Mouse (Mus musculus) layer of hippocampus, postnatal 25 days (tissue): ENCODE data around the gene Galntl6. TPM values are rescaled to one million over a fixed set of nuclear protein-coding genes. Genes with fewer than 3 reads are reported as not detected.

Experiments used
- DNase-seq, 2 experiments: peaks; one replicate each; pipeline ENCODE4 v3.0.0; 2022; ENCODE audit warnings: mixed read lengths in 2 of 2, low spot score in 1 of 2; ENCODE audit errors: extremely low spot score in 1 of 2
- total RNA-seq, 2 experiments: library from RNA; stranded (reverse); gene quantifications; 2 replicates each; pipeline ENCODE4 v1.2.3; 2021

The Galntl6 gene
- total RNA-seq, 2 experiments from 2014 or later = 48.7 to 57.2 TPM

- no peak for DNase-seq
Measured at GRCm38 (mm10) chr8:57890159-57890558, 1022.3 kb downstream of the Galntl6 start.

GRCm38 (mm10) chr8:57888831-57889230, 1023.6 kb downstream of the Galntl6 start:
- no peak for DNase-seq

- DNase-seq = peak in 1 of 2 experiments; percentile 25
Measured at GRCm38 (mm10) chr8:57879452-57879851, 1033.0 kb downstream of the Galntl6 start.

- DNase-seq = no peak
Measured at GRCm38 (mm10) chr8:57849074-57849473, 1063.4 kb downstream of the Galntl6 start.

GRCm38 (mm10) chr8:57843461-57843860, 1069.0 kb downstream of the Galntl6 start:
- DNase-seq = no peak

GRCm38 (mm10) chr8:57842462-57843391, 1069.7 kb downstream of the Galntl6 start:
- no peak for DNase-seq

- DNase-seq = no peak
Measured at GRCm38 (mm10) chr8:57841446-57841845, 1071.0 kb downstream of the Galntl6 start.

GRCm38 (mm10) chr8:57837384-57837783, 1075.1 kb downstream of the Galntl6 start:
- no peak for DNase-seq

- DNase-seq = no peak
Measured at GRCm38 (mm10) chr8:57836981-57837380, 1075.5 kb downstream of the Galntl6 start.

GRCm38 (mm10) chr8:57836201-57836883, 1076.1 kb downstream of the Galntl6 start:
- no peak for DNase-seq

- no peak for DNase-seq
Measured at GRCm38 (mm10) chr8:57823151-57823550, 1089.3 kb downstream of the Galntl6 start.

GRCm38 (mm10) chr8:57816034-57816433, 1096.4 kb downstream of the Galntl6 start:
- no peak for DNase-seq

- DNase-seq = no peak
Measured at GRCm38 (mm10) chr8:57807060-57807459, 1105.4 kb downstream of the Galntl6 start.

GRCm38 (mm10) chr8:57805094-57805493, 1107.3 kb downstream of the Galntl6 start:
- DNase-seq = no peak

GRCm38 (mm10) chr8:57803821-57804220, 1108.6 kb downstream of the Galntl6 start:
- no peak for DNase-seq

GRCm38 (mm10) chr8:57801197-57801596, 1111.2 kb downstream of the Galntl6 start:
- no peak for DNase-seq

- peak; percentile 40 to 76 for DNase-seq
Measured at GRCm38 (mm10) chr8:57800327-57800726, 1112.1 kb downstream of the Galntl6 start.

GRCm38 (mm10) chr8:57799797-57800204, 1112.6 kb downstream of the Galntl6 start:
- peak in 1 of 2 experiments; percentile 25 for DNase-seq

- no peak for DNase-seq
Measured at GRCm38 (mm10) chr8:57793455-57793854, 1119.0 kb downstream of the Galntl6 start.

- DNase-seq = no peak
Measured at GRCm38 (mm10) chr8:57792246-57792645, 1120.2 kb downstream of the Galntl6 start.

- no peak for DNase-seq
Measured at GRCm38 (mm10) chr8:57791309-57791721, 1121.1 kb downstream of the Galntl6 start.
